Mouse (Mus musculus): Measurements from ENCODE around the gene Grb10.

Gene Grb10

DNA sequence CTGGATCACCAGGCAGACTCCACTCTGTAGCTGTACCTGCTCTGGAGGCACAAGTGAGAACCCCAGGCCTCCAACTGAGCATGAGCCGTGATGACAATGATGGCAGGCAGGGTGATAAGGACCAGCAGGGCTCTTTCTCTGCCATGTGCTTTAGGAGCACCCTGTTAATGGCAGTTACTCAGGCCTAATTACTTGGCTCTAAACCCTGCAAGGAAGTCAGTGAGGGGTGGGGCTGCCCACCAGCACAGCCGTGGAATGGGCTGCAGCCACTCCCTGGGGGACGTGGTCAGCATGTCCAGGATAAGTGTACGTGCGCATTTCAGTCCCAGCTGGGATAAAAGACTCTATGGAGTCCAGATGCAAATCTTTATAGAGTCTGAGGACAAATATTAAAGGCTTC is 5.7 kb downstream of the Grb10 start:
- DNase-seq (ENCODE audit: low spot score): peak; percentile 34

DNA sequence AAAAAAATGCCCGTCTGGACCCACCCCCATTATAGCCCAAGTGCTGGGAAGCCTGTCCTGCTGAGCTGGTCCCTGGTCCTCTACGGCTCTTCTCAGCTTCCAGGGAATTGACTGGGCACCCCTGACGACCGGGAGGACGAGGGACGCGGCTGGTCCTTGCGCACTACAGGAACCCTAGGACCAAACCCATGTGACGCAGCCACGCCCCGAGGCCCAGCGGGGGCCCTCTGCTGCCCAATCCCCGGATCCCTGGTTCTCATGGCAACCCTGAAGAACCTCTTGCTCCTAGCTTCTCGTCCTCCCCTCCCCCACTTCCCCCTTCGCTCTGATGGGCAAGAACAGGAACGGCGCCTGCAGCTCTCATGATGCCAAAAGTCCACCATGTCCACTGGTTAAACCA is 11.8 kb downstream of the Grb10 start:
- peak; percentile 39 for DNase-seq (ENCODE audit: low spot score)

DNA sequence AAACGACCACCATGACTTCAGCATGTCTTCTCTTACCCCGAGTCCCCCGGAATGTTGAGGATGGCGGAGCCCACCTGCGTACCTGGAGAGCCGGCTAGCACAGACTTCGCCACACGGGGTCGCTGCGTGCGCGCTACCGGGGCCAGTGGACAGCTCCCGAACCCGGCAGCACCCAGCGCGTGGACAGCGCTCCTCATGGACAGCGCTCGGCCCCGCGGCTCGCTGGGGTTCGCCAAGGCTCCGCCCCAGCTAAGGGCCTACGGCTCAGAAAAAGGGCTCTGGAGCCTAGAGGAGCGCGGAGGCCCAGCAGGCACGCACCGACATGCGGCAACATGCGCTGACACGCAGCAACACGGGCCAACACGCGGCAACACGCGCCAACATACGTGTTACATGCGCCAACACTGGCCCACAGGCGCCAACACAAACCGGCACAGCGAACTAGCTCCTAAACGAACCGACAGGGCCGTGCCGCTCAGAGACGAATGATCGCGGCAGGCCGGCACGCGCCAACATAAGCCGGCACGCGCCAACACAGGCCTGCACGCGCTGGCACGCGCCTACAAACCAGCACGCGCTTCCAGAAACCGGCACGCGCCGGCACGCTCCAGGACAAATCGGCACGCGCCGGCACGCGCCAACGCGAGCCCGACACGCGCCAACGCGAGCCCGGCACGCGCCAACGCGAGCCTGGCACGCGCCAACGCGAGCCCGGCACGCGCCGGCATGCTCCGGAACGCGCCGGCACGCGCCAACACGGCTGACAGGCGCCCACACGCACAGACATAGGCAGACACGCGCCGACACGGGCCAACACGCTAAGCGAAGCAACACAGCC is 12.5 kb downstream of the Grb10 start:
- peak; percentile 80 for DNase-seq (ENCODE audit: low spot score)

DNA sequence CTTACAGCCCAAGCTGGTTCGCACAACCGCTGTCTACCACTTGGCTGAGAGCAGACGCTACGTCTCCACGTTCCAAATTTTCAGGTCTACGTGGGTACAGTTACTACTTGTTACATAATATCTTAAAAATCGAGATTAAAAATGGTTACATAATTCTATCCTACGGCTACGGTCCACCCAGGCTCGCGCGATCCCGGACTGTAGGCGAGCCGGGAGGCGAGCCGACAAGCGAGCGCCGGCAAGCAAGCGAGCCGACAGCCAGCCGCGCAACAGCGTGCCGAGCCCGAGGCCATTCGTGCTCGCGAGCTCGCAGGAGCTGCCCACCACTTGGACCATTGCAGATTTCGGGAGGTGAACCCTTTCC is 13.1 kb downstream of the Grb10 start:
- DNase-seq (ENCODE audit: low spot score): no peak

DNA sequence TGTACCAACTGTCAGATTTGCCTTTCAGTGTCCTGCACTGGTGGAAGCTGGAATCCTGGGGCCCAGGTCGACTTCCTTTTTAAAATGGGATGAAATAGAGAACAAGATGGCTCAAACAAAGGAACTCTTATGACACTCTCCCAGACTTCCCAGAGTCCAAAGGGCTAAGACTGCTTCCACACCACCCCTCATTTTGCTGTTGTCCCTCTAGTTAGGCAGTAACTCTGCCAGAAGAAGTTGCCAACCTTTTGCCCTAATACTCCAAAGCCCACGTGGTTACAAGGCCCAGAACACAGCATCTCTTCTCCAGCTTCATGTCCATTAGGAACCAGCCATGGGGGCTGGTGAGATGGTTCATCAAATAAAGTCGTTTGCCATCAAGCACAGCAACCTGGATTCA is 15.4 kb downstream of the Grb10 start:
- DNase-seq (ENCODE audit: low spot score): no peak

DNA sequence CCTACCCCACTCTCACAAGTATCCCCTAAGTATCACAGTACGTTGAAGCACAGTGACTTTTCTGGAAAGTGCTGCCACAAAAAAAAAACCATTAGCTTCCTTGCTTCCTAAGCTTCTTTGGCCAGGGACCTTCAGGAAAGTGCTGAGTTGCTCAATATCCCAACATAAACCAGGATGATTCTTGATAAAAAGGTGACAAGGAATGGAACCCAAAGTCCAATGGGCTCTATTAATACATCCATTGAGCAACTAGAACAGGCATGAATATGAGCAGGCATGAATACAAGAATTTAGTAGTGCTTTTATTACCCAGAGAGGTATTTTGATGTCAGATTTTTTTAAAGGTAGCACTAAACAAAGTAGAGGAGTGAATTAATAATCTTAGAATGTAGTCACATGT is 18.8 kb downstream of the Grb10 start:
- no peak for DNase-seq (ENCODE audit: low spot score)

DNA sequence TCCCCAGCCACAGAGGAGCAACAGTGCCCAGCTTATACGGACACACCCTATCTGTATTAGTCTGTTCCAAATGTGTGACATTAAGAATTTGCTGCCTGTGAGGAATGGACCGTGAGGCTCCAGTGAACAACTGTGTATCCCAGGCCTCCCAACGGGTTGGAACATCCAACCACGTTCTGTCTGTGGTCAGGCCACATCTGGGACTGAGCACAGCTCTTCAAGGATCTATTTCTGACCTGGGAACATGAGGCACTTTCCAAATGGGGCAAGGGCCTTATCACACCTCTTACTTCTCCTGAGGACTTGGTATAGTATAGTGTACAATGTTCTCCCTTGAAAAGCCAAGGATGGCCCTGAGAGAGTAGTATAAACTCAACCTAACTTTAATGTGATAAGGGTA is 19.9 kb downstream of the Grb10 start:
- DNase-seq (ENCODE audit: low spot score): no peak

DNA sequence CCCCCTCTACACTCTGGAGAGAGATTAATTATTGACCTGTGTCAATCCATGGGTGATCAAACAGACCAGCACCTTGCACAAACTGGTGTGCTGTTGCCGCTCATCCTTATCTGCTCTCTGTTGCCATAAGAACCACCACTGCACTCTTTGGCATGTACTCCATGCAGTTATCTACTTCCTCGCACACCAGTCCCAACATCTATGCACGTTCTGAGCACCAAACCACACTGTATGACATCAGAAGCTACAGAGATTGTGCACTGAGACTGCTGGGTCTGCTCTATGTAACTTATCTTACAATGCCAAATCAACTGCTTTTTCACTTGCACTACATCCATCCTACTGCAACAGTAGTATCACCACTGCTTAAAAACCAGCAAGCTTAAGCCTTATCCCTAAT is 28.4 kb downstream of the Grb10 start:
- no peak for DNase-seq (ENCODE audit: low spot score)

DNA sequence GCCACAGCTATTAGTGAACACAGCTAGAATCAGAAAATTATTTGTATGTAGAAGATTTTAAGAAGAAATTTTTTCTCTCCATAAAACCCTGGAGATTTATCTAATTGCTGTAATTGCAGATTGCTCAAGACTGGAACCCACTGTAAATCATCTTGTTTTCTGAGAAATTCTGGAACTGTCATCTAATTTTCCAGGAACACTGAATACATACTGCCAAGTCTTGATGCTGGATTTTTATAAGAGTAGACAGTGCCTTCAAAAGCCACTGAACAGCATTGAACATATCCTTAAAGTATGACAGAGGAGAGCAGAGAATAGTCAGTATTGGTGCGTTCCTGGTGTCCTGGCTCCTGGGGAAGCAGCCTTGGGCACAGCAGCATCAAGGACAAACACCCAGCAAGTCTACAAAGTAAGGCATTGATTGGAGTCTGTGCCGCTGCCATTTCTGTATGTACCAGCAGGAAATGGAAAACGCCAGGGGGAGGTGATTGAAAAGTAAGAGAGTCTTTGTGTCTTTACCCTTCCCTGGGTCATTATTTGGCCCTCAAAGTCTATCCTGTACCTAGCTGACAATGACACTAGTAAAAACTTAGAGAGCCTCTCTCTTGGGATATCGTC is 38.1 kb downstream of the Grb10 start:
- DNase-seq (ENCODE audit: low spot score): no peak

DNA sequence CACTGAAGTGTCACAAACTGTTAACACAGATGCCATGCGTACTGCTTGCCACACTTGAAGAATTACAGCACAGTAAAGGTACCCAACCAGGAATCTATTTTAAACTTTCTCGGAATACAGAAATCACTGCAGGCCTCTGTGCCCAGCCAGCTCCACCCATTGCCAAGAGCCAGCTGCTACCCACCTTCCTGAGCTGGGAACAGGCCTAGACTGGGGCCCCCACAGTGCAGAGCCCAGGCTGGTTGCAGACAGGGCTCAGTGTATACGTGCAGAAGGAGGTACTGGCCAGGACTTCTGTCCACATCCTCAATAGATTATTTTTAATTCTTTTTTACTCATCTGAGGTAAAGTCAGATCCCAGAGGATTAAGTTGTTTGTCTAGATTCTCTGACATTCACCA is 39.6 kb downstream of the Grb10 start:
- no peak for DNase-seq (ENCODE audit: low spot score)

DNA sequence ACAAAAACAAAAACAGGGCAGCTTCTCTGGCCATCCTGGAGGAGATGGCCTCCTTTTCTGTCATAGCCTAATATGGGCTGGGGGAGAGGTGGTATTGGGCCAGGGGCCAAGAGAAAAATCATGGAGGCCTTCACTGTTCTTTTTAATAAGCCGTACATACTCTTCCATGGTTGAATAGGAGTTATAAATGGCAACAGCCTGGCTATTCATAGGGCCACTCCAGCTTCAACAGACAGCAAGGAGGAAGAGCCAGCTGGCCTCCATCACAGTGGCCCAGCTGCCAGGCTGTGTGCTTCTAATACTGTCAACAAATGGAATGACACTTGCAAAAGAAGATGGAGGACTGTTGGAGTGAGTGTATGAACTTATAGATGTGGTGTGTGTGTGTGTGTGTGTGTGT is 41.4 kb downstream of the Grb10 start:
- no peak for DNase-seq (ENCODE audit: low spot score)

DNA sequence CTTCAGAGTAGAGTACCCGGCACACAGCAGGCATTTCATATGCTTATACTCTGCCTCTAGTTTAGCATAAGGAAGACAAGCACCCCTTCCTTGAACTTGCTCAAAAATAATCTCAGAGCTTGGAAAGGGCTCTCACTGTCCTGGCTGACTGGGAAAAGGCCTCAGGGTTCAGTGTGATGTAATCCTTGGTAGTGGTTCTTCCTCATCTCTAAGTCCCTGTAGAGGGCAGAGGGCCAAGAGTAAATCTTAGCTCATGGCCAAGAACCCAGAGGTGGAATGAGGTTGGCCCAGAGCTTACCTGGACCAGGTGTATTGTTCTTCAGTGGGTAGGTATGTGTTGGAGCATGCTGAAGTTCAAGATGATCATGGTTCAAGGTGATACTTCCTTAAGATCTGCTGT is 43.1 kb downstream of the Grb10 start:
- no peak for DNase-seq (ENCODE audit: low spot score)

DNA sequence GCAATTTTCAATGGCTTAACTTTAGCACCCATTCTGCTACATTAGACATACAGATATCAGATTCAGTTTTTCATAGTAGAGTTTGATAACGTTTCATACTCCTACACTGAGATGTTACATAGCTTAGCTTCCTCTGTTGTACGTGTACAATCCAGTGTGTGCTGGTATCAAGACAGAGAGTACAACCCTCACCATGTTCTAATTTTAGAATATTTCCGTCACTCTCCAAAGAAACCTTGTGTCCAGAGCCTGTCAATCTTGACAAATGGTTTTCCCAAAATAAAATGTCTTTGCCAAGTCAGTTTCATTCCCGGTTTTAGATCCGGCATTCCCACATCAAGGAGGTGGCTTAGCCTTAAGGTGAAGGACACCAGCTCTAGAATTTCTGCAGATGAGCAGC is 44.7 kb downstream of the Grb10 start:
- DNase-seq (ENCODE audit: low spot score): no peak

DNA sequence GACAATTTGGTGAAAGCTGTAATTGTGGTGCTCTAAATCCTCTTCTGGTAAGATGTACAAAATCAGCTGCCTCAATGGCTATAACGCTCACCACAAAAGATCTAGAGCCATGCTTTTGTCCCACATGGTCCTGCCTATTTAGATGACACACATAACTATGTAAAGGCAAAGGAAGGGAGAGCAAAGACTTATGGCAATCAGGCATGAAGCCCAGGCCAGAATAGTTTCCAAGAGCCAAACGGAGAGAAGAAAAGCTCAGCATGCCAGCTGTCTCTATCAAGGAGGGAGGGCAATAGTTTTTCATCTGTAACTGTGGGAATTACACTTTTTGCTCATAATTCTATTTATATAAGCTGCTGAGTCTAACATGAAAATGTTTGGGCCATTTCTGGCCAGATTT is 45.3 kb downstream of the Grb10 start:
- no peak for DNase-seq (ENCODE audit: low spot score)

DNA sequence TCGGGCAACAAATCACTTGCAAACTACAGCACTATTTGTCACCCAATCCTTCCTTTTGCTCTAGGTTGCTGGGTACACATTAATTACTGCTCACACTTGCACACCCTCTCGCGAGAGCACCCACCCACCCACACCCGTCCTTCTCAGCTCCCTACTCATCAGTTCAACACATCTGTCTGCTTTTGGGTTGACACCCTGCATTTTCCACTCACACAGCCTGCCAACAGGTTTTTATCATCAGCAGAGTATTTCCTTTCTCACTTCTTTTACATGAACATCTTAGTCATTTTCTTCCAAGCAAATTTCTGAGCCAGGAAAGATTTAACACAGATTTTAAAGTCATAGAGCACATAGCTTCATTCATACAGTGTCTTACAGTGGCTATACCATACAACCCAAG is 48.6 kb downstream of the Grb10 start:
- DNase-seq (ENCODE audit: low spot score): no peak

DNA sequence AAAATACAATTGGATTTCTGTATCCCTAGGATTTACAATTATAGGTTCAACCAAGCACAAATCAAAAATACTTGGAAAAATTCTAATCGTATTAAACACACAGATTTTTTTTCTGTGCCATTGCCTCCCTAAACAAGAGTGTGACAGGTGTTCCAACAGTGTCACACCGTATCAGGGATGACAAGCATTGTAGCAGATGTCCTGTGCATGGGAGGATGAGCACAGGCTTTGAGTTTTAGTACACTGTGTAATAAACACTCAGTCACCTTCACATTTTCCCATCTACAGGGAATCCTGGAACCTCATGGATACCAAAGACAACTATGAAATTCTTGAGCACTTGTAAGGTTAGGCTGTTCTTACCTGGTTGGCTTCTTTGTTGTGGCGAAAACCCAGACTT is 51.2 kb downstream of the Grb10 start:
- DNase-seq (ENCODE audit: low spot score): no peak

DNA sequence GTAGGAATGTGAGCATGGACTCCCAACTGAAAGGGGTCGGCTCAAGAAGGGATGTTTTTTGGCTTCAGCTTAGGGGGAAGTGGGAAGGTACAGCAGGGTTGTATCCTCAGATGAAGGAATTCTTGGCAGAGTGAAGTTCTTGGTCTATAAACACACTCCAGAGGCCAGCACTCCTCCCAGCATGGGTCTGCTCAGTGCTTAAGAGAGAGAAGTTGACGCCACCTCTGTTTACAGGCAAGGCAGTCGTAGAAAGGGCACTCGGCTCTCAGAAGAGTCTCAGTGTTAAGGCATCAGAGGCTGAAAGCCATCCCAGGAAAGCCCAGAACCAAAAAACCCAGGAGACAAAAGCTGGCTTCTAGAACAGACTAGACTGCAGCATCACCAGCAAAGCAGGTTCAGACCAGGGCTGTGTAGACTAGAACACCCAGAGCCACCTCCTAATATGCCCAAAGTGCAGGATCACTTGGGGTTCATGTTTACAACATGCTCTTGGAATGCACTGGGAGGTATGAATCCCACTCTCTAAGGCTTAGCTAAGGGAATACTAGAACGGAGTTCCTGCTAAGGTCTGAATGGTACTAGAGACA is 59.8 kb downstream of the Grb10 start:
- no peak for DNase-seq (ENCODE audit: low spot score)

DNA sequence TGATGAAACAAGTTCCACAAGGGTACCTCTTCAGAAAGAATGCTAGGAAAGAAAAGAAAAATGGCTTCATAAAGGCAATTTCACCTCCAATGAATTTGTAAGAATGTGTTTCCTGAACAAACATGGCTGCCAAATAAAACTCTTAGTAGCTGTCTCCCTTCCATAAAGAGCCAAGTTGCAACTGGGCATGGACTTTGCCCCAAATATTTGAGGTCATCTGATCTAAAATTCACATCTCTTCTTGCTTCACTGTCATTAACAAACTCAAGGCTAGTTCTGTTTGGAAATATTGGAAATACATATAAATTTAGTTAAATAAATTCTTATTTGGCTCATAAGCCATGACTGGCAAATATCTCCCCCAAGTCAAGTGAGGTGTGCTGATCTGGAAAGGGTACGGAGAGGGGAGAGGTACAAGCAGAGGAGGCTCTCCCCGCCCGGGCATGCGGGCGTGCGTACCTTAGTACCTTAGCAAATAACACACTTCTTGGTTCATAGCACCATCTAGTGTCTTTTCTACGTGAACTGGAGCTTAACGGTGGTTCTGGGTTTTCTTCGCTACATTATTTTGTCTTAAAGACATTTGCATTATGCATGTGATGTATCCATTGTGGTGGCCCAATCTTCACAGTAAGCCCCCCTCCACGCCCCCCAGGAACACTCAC is 63.8 kb downstream of the Grb10 start:
- peak; percentile 72 for DNase-seq (ENCODE audit: low spot score)

DNA sequence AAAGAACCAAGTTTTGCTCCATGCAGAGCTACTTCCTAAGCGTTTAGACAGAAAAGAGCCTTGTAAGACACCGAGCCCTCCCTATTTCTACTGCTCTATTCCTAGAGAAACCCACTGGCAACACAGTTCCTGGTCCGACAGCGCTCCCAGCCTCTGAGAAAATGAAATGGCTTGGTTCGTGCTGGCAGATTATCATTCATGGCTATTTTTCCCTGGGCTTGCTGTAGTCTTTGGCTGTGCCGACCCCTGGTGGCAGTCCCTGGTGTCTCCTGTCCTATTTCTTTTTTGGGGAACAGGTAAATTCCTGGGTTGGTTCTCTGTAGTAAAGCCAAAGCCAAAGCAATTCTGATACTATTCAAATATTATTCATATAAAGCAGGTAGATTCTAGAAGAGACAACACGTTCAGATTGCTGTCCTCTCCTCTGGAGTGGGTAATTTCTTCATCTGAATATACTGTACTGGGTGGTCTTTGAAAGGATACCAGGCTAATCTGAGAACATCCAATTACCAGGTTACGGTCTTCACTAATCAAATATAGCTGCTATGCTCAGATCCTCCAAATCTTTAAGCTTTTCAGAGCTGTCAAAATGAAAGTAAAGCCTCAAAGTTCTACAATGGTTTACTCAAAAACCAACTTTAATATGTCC is 65.0 kb downstream of the Grb10 start:
- DNase-seq (ENCODE audit: low spot score): peak; percentile 85

DNA sequence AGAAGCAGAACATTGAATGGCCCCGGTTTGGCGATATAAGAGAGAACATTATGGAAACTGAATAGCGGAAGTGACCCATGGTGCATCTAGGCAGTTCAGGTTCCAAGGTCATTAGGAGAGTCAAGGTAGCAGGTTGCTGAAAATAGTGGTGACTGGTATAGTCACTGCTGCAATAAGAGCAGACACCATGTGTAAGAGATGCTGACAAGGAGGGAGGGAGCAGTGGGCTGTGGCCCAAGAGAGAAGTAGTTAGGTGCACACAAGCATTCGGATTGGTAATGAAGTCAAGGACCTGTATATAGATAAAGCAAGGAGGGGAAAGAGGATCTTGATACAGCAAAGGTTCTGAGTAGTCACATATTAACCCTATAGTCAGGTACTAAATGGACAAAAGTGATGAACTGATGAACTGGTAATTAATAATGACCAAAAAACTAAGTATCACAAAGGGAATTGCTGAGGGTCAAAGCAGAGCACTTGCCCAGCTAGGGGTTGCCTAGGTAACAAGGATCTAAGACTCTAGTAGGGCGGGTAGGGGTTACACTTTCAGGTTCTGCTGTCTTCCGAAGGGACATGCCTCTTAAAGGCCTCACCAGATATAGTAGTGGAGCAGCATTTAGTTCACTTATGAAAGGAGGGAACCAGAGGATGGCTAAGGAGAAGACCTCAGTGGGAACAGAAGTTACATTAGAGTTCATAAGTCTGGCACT is 65.9 kb downstream of the Grb10 start:
- no peak for DNase-seq (ENCODE audit: low spot score)

DNA sequence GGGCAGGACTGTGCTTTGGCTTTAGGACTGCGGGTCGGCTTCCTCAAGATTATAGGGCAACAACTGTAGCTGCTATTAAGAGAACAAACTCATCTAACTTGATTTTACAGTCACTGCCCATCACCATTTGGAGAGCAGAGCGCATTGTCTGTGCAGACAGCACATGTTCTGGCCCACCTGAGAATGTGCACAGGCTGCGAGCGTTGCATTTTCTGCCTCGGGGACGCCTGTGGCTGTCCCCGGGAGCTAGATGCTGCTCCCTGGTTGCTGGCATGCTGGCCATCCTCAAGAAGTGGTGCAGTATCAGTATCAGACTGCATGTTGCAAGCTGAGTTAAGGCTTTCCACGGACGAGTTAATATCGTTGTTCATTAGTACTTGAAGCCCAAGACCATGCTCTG is 68.2 kb downstream of the Grb10 start:
- DNase-seq (ENCODE audit: low spot score): no peak

DNA sequence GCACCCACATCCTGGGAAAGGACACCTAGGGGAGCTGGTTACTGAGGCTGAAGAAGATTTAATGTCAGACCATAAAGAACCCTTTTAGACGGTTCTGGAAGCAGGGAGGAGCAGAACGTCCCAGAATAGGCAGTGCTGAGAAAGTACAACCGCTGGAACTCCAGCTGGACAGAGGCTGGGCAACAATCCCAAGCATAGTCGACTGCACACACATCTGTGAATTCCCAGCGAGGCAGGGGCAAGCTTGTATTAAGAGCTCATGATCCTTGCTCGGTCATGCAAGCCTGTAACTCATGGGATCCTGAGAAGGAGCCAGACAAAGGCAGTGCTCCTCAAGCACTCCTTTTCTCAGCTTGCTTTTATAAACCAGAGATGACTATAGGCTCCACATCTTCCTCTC is 69.7 kb downstream of the Grb10 start:
- peak; percentile 40 for DNase-seq (ENCODE audit: low spot score)
